Mouse (Mus musculus) lung, postnatal 4 days (tissue): ENCODE measurements around the gene Zfp40.

Experiments
- DNase-seq, 2 experiments: peaks; one replicate each; pipeline ENCODE4 v3.0.0; 2021

The Zfp40 gene

GRCm38 (mm10) chr17:23192453-23193379 is at the start of gene Zfp40:
Zfp40 (minus strand) TSS chr17:23193252.
- DNase-seq, result peak; percentile 93 to 95

- no peak for DNase-seq
These were observed 25.3 kb upstream of the Zfp40 start for GRCm38 (mm10) chr17:23218320-23218719.

- DNase-seq, result peak in 1 of 2 experiments; percentile 11
These were observed 6.8 kb upstream of the Zfp40 start for GRCm38 (mm10) chr17:23199856-23200255.

- peak; percentile 50 to 65 for DNase-seq
These were observed 389 bp upstream of the Zfp40 start for GRCm38 (mm10) chr17:23193441-23193840.

- DNase-seq, result peak; percentile 33 to 40
These were observed 5.4 kb downstream of the Zfp40 start for GRCm38 (mm10) chr17:23187680-23188079.
